Mouse (Mus musculus): Measurements from ENCODE around the gene Ccdc124. TPM values are rescaled to one million over a fixed set of nuclear protein-coding genes. Genes with fewer than 3 reads are reported as not detected.

Ccdc124 gene
- polyA plus RNA-seq, 1 experiment from 2014 or later = 182 TPM

Small RNA genes lying within 50 kb of the gene (microRNA-seq; reads per million reads assigned to microRNA genes)
- 0.66 reads per million for gene Mir7067

Other genes starting within 250 kb of the Ccdc124 start
- gene Gdf15, start 241.5 kb downstream of the Ccdc124 start, polyA plus RNA-seq (2014; fragmentation: Nextera tagmentation; extraction: Ambion mirVana) = 0.16 and 0.20 TPM in 2 replicates
- 85.7 and 101 TPM in 2 replicates for gene Pgpep1, start 213.5 kb downstream of the Ccdc124 start, polyA plus RNA-seq (2014; fragmentation: Nextera tagmentation; extraction: Ambion mirVana)
- gene Lsm4, start 200.7 kb downstream of the Ccdc124 start, polyA plus RNA-seq (2014; fragmentation: Nextera tagmentation; extraction: Ambion mirVana) = 200 and 220 TPM in 2 replicates
- gene Jund, start 175.0 kb downstream of the Ccdc124 start, polyA plus RNA-seq (2014; fragmentation: Nextera tagmentation; extraction: Ambion mirVana) = 87.2 and 94.0 TPM in 2 replicates
- gene Iqcn, start 170.5 kb downstream of the Ccdc124 start, polyA plus RNA-seq (2014; fragmentation: Nextera tagmentation; extraction: Ambion mirVana) = 0.06 and 0.10 TPM in 2 replicates
- gene Gm3336, start 155.4 kb downstream of the Ccdc124 start, polyA plus RNA-seq (2014; fragmentation: Nextera tagmentation; extraction: Ambion mirVana) = not detected in 2 replicates
- gene Pde4c, start 150.2 kb downstream of the Ccdc124 start, polyA plus RNA-seq (2014; fragmentation: Nextera tagmentation; extraction: Ambion mirVana) = not detected in 2 replicates
- 330 and 371 TPM in 2 replicates for gene Rab3a, start 119.3 kb downstream of the Ccdc124 start, polyA plus RNA-seq (2014; fragmentation: Nextera tagmentation; extraction: Ambion mirVana)
- 52.3 and 60.8 TPM in 2 replicates for gene Mpv17l2, start 113.0 kb downstream of the Ccdc124 start, polyA plus RNA-seq (2014; fragmentation: Nextera tagmentation; extraction: Ambion mirVana)
- 57.9 and 84.9 TPM in 2 replicates for gene Pik3r2, start 97.2 kb downstream of the Ccdc124 start, polyA plus RNA-seq (2014; fragmentation: Nextera tagmentation; extraction: Ambion mirVana)
- 15.5 and 18.6 TPM in 2 replicates for gene Mast3, start 68.9 kb downstream of the Ccdc124 start, polyA plus RNA-seq (2014; fragmentation: Nextera tagmentation; extraction: Ambion mirVana)
- 0.22 TPM in 1 of 2 replicates, not detected in the other for gene Il12rb1, start 65.5 kb downstream of the Ccdc124 start, polyA plus RNA-seq (2014; fragmentation: Nextera tagmentation; extraction: Ambion mirVana)
- gene Arrdc2, start 34.2 kb downstream of the Ccdc124 start, polyA plus RNA-seq (2014; fragmentation: Nextera tagmentation; extraction: Ambion mirVana) = 6.8 and 7.4 TPM in 2 replicates
- 7.3 and 11.3 TPM in 2 replicates for gene Kcnn1, start 10.7 kb downstream of the Ccdc124 start, polyA plus RNA-seq (2014; fragmentation: Nextera tagmentation; extraction: Ambion mirVana)
- 0.60 and 0.89 TPM in 2 replicates for gene Slc5a5, start 18.8 kb upstream of the Ccdc124 start, polyA plus RNA-seq (2014; fragmentation: Nextera tagmentation; extraction: Ambion mirVana)
- gene Rpl18a, start 23.5 kb upstream of the Ccdc124 start, polyA plus RNA-seq (2014; fragmentation: Nextera tagmentation; extraction: Ambion mirVana) = 2,846 and 4,258 TPM in 2 replicates
- gene Map1s, start 32.0 kb upstream of the Ccdc124 start, polyA plus RNA-seq (2014; fragmentation: Nextera tagmentation; extraction: Ambion mirVana) = 33.9 and 50.8 TPM in 2 replicates